Mouse (Mus musculus): ENCODE data around the gene Gmppb. TPM values are rescaled to one million over a fixed set of nuclear protein-coding genes. Genes with fewer than 3 reads are reported as not detected.
"Not testable (repeated sequence)": the region's sequence is repeated elsewhere in the genome, so short reads cannot be mapped to it uniquely, and the experiment has no call there.

Gmppb gene
- 10.7 and 13.0 TPM in 2 replicates for total RNA-seq (2017)

DNA sequence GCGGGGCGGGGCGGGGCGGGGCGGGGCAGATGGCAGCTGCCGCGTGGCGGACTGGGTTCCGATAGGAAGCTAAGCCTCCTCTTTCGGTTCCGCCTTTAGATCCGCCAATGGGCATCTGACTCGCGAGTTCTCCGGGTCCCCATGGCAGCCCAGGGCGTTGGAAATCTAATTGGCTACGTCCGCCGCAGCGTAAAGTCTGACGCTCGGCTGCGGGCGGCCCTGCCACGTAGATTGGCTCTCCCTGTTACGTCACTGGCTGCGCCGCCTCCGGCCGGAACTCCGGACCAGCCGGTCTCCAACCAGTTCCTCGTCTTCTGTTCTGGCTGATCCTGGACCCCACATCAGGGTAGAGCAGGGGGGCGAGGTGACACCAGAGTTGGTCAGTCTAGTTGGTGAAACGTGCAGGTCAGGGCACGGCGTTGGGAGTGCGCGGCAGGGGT, at the start of gene Gmppb:
Gene Gmppb, plus strand, starts transcription at position 227 of the 440 bp plus-strand sequence.
- ATAC-seq (replicated peaks; ENCODE audit: low read depth, poor library complexity, severe bottlenecking) = peak; percentile 80

GRCm38 (mm10) chr9:108001922-108002770, 46.9 kb upstream of the Gmppb start, which contains the start of gene Ip6k1:
Gene Ip6k1, plus strand, starts transcription at chr9:108002501.
- peak; percentile 99 for ATAC-seq (replicated peaks; ENCODE audit: low read depth, poor library complexity, severe bottlenecking)

GRCm38 (mm10) chr9:108002778-108003530, 46.1 kb upstream of the Gmppb start:
- ATAC-seq (replicated peaks; ENCODE audit: low read depth, poor library complexity, severe bottlenecking) = no peak

- ATAC-seq (replicated peaks; ENCODE audit: low read depth, poor library complexity, severe bottlenecking) = no peak
Observed at GRCm38 (mm10) chr9:108003531-108003890, 45.5 kb upstream of the Gmppb start.

DNA sequence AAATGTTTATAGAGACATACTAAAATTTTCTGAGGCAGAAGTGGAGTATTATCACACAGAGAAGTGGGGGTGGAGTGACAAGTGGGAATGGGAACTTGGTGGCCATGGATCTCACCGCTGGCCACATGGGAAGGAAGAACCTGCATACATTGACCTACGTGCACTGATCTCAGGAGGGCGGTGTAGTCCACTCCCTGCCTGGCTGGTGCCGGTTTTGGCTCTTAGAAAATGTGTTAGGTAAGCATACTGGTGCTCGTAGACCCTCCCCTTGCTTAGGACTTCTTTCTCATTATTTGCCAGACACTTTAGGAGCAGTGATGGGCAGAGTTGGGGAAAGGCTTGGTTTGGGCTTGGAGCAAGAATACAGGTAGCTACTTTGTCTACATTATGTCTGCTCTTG, 41.0 kb upstream of the Gmppb start:
- ATAC-seq (replicated peaks; ENCODE audit: low read depth, poor library complexity, severe bottlenecking) = no peak

- no peak for ATAC-seq (replicated peaks; ENCODE audit: low read depth, poor library complexity, severe bottlenecking)
Observed at GRCm38 (mm10) chr9:108010385-108010784, 38.7 kb upstream of the Gmppb start.

GRCm38 (mm10) chr9:108013577-108013976, 35.5 kb upstream of the Gmppb start:
- ATAC-seq (replicated peaks; ENCODE audit: low read depth, poor library complexity, severe bottlenecking) = not testable (repeated sequence)

DNA sequence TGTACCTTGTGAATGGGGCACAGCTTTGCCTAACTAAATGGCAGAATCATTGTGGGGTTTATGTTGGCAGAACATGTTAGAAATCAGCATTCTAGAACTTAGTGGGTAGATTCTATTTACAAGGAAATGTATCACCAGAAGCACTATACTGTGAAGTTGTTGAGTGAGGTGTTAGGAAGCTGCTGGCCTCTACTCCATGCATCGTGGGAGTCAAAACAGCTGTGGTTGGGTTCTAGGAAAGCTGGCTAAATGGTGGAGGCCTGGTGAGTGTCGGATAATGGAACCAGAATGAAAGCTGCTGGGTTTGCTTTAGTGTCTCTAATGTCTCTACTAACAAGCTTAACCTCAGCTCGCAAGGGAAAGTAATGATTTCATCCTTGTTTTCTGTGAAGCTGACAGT, 31.9 kb upstream of the Gmppb start:
- no peak for ATAC-seq (replicated peaks; ENCODE audit: low read depth, poor library complexity, severe bottlenecking)

DNA sequence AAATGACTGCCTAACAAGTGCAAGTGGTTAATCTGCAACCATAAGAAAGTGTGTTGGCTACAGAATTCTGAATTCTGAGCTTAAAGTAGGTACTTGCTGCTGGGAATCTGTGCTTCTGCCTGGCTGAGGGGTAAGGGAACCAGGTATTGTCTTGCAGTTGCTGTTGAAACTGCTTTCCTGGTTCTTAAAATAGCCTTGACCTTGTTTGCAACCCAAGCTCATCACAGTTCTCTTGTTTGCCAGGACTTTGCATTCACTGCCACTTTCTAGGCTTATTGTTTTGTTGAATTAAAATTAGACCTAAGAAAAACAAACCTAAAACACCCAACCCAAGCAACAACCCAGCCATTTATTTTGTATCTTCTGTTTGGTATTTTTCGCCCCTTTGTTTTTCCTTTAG, 28.3 kb upstream of the Gmppb start:
- no peak for ATAC-seq (replicated peaks; ENCODE audit: low read depth, poor library complexity, severe bottlenecking)

- no peak for ATAC-seq (replicated peaks; ENCODE audit: low read depth, poor library complexity, severe bottlenecking)
Observed at GRCm38 (mm10) chr9:108023216-108023615, 25.8 kb upstream of the Gmppb start.

- no peak for ATAC-seq (replicated peaks; ENCODE audit: low read depth, poor library complexity, severe bottlenecking)
Observed at GRCm38 (mm10) chr9:108026584-108026983, 22.5 kb upstream of the Gmppb start.

DNA sequence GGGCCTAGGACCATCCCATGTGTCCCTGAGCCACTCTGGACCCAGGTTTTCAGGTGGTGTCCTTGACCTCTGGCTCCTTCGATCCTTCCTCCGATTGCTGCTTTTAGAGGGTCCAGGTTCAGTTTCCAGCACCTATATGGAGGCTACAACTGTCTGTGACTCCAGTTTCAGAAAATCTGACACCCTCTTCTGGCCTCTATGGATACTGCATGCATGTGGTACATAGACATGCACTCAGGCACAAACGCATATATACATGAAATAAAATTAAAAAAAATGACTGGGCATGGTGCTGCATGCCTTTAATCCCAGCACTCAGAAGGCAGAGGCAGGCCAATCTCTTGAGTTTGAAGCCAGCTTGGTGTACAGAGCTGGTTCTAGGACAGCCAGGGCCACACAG, 21.2 kb upstream of the Gmppb start:
- no peak for ATAC-seq (replicated peaks; ENCODE audit: low read depth, poor library complexity, severe bottlenecking)

DNA sequence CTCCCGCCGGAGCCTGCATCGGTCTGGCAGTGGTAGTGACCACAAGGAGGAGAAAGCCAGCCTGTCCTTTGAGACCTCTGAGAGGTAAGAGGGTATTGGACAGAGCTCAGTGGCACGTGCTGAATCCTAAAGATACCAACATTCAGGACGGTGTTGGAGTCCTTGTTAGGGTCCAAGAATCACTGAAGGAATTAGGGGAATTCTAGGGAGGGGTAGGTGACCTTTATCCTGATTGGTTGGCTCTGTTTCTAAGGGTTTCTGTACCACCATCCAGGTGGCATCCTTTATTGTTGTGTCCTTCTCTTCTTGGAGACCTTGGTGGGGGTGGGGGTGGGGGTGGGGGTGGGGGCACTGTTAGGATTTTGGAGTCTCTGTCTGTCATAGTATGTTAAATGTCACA, 16.9 kb upstream of the Gmppb start:
- ATAC-seq (replicated peaks; ENCODE audit: low read depth, poor library complexity, severe bottlenecking) = no peak

- ATAC-seq (replicated peaks; ENCODE audit: low read depth, poor library complexity, severe bottlenecking) = peak; percentile 42; the same call in 1 of the 2 replicates
Observed at GRCm38 (mm10) chr9:108035331-108036156, 13.5 kb upstream of the Gmppb start.

- no peak for ATAC-seq (replicated peaks; ENCODE audit: low read depth, poor library complexity, severe bottlenecking)
Observed at GRCm38 (mm10) chr9:108044751-108045492, 4.1 kb upstream of the Gmppb start.

DNA sequence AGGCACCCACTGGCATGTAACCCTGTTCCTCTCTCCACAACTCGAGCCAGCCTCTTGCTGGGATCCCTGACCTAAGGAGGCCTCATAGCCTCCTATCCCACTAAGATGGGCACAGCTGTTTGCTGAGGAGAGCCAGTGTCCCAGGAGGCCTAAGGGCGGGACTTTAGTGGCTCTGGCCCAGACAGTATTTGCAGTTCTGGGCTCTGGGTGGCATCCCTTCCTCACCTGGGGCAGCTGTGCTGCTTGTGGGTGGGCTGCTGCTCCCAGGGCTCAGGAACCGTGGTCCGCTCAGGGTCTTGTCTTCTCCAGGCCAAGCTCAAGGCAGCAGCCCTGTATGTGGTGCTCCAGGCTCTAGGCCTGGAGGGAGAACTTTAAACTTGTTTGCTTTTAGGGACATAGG, 2.5 kb upstream of the Gmppb start:
- no peak for ATAC-seq (replicated peaks; ENCODE audit: low read depth, poor library complexity, severe bottlenecking)

GRCm38 (mm10) chr9:108047601-108048565, 1.2 kb upstream of the Gmppb start:
- ATAC-seq (replicated peaks; ENCODE audit: low read depth, poor library complexity, severe bottlenecking) = no peak

DNA sequence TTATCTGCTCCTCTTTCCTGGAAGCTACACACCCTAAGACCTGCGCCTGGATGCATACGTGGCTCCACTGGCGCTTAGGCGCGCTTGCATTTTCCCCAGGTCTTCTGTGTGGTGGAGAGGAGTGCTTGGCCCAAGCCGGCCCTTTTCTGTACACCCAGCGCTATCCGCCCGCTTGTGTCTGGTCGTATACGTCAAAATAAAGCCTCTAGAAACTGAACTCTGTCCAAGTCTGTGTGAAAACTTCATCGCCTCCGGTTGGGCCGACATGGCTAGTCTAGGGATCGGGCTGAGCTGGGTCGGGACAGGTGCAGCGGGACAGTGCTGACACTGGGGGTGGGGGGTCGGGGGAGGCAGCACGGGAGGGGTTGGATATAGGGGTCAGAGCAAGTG, 481 bp upstream of the Gmppb start:
- ATAC-seq (replicated peaks; ENCODE audit: low read depth, poor library complexity, severe bottlenecking) = peak; percentile 1; the same call in 1 of the 2 replicates

Data from common myeloid progenitor, adult 5-6 weeks (primary cell).